Mouse (Mus musculus) brain, embryonic 14.5 days (tissue): ENCODE data around the gene Gm19684.
"Not testable (repeated sequence)": the region's sequence is repeated elsewhere in the genome, so short reads cannot be mapped to it uniquely, and the experiment has no call there.

Experiments used
- CTCF ChIP-seq: fragments of 200-500 bp; IDR thresholded peaks from 2 replicates; pipeline ENCODE4 v1.5.1; 2012; ENCODE audit warnings: inconsistent platforms, mild to moderate bottlenecking, moderate library complexity, borderline replicate concordance; ENCODE audit not compliant: insufficient read depth, insufficient read length; ENCODE audit errors: extremely low read depth
- POLR2A ChIP-seq: fragments of 200-500 bp; IDR thresholded peaks from 2 replicates; pipeline ENCODE4 v1.6.1; 2012; ENCODE audit warnings: mild to moderate bottlenecking, inconsistent platforms, borderline replicate concordance; ENCODE audit not compliant: poor library complexity, insufficient read depth, insufficient read length, severe bottlenecking; ENCODE audit errors: extremely low read depth

- TF ChIP-seq CTCF, POLR2A: not testable (repeated sequence)
Measured at GRCm38 (mm10) chr17:36124111-36124510, 2.6 kb downstream of the Gm19684 start.
